Mouse (Mus musculus): Measurements from ENCODE around the gene Nxn. TPM values are rescaled to one million over a fixed set of nuclear protein-coding genes. Genes with fewer than 3 reads are reported as not detected.

The Nxn gene
- total RNA-seq, 2 experiments from 2014 or later = 3.0 to 4.5 TPM

- ATAC-seq (replicated peaks; ENCODE audit: low FRiP score, low TSS enrichment, poor library complexity, severe bottlenecking) = no peak
Observed at GRCm38 (mm10) chr11:76405626-76406264, 6.8 kb upstream of the Nxn start.

- no peak for ATAC-seq (replicated peaks; ENCODE audit: low FRiP score, low TSS enrichment, poor library complexity, severe bottlenecking)
Observed at GRCm38 (mm10) chr11:76405113-76405512, 6.2 kb upstream of the Nxn start.

DNA sequence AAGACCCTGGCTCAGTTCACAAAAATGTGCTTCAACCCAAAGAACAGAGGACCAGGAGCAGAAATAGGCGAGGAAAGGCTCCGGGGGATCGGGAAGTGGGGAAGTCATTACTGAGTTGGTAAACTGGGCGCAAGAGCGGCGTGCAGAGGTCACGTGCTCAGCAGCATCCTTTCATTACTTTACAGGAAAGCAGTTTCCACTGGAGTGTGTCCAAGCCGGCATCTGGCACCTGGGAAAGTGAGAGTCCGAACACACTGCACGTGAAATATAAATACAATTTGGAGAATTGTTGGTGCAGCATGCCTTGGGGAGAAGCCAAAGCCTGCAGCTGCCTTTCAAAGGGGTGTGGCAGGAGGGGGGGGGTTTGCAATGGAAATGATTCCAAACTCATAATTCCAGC lies 2.5 kb upstream of the Nxn start:
- ATAC-seq (replicated peaks; ENCODE audit: low FRiP score, low TSS enrichment, poor library complexity, severe bottlenecking) = no peak

DNA sequence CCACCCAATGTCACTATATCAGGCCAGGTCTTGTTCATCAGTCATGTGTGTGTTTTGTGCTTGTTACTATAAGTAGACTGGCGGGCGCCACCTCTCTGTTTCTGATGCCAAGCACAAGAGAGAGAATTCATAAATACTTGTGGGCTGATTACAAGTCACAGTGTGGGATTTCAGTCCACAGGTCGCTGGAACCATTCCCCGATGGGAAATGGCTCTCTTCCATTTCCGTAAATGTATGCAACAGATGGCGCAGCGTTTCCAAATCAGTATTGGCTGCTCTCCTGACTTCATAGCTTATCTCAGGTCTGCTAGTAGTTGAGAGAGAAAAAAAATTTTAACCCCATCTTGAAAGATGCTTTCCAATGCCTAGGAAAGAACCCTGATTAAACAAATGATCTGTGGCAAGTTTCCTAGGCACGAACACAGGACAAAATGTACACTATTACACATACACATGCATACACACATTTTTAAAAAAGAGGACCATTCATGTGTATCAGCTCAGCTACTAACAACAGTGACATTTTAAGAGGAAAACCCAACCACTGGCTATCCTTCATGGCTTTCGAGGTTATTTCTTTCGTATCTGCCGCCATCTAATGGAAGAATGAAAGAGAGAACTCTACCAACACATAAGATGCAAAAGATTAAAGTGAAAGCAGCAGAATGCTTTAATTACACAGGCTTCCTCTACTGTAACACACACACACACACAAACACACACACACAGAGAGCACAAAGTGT lies 819 bp upstream of the Nxn start:
- peak; percentile 63 for ATAC-seq (replicated peaks; ENCODE audit: low FRiP score, low TSS enrichment, poor library complexity, severe bottlenecking)

- ATAC-seq (replicated peaks; ENCODE audit: low FRiP score, low TSS enrichment, poor library complexity, severe bottlenecking) = peak; percentile 34; the same call in 1 of the 2 replicates
Observed at GRCm38 (mm10) chr11:76398312-76398797, 585 bp downstream of the Nxn start.

DNA sequence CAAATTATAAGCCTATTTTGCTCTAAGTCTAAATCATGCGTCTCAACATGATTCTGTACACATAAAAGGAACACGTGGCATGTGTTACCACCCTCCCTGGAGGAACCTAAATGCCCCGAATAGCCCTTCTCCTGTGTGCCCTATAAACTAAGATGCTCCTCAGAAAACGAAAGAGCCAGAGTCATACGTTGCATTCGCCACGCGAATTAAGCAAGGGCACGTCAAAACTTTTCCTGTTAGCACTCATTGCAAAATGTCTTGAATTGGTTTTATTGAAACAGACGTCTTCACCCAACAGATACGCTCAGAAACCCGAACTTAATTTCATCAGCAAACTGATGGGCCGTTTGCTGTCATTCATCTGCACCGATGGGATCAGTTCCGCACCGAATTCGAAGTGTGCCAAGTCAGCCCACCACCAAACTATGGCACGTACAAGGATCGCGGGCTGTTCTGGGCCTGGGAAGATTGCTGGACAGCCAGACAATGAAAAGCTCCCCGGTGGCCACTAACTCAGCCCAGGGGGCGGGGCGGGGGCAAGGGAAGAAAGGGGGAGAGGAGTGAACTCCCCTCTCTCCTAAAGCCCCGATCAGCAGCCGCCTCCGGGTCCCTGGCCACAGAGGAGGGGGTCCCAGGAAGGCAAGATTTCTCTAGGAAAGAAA lies 1.2 kb downstream of the Nxn start:
- ATAC-seq (replicated peaks; ENCODE audit: low FRiP score, low TSS enrichment, poor library complexity, severe bottlenecking) = no peak

GRCm38 (mm10) chr11:76392996-76393395 lies 5.9 kb downstream of the Nxn start:
- no peak for ATAC-seq (replicated peaks; ENCODE audit: low FRiP score, low TSS enrichment, poor library complexity, severe bottlenecking)

GRCm38 (mm10) chr11:76392532-76392931 lies 6.4 kb downstream of the Nxn start:
- no peak for ATAC-seq (replicated peaks; ENCODE audit: low FRiP score, low TSS enrichment, poor library complexity, severe bottlenecking)

- ATAC-seq (replicated peaks; ENCODE audit: low FRiP score, low TSS enrichment, poor library complexity, severe bottlenecking) = no peak
Observed at GRCm38 (mm10) chr11:76388711-76389110, 10.2 kb downstream of the Nxn start.

DNA sequence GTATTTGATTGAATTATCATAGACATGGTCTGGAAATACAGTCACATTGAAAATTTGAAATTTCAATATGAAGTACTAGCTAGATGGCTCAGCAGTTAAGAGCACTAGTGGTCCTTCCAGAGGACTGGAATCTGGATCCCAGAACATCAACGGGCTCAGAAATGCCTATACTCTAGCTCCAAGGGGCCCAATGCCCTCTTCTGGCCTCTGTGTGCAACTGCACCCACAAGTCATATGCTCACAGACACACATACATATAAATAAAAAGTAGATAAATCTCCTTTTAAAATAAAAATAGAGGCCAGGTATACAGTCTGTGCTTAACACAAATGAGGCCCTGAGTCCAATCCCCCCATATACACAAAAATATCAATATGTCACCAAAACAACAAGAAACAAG lies 11.8 kb downstream of the Nxn start:
- 0 out of 2 replicates have a peak, but pooled peaks have one; percentile 18 for ATAC-seq (replicated peaks; ENCODE audit: low FRiP score, low TSS enrichment, poor library complexity, severe bottlenecking)

- ATAC-seq (replicated peaks; ENCODE audit: low FRiP score, low TSS enrichment, poor library complexity, severe bottlenecking) = no peak
Observed at GRCm38 (mm10) chr11:76385746-76386145, 13.2 kb downstream of the Nxn start.

GRCm38 (mm10) chr11:76385017-76385416 lies 13.9 kb downstream of the Nxn start:
- ATAC-seq (replicated peaks; ENCODE audit: low FRiP score, low TSS enrichment, poor library complexity, severe bottlenecking) = no peak

DNA sequence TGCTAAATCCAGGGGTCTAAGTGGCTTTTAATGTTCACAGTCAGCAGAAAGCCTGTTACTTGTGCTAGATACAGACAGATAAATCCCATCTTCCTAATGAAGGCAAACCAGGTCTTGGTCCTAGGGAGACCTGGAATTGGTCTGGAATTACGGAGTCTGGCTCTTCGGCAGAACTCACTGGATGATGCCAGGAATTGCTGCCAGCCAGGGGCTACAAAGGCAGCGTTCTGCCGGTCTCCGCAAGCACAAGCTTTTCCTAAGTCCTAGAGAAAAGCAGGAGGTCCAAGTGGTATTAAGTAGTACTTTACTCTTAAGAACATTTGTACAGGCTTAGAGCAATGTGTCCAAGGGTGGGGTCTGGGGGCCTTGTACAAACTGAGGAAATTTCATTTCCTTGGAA lies 14.6 kb downstream of the Nxn start:
- ATAC-seq (replicated peaks; ENCODE audit: low FRiP score, low TSS enrichment, poor library complexity, severe bottlenecking) = no peak

DNA sequence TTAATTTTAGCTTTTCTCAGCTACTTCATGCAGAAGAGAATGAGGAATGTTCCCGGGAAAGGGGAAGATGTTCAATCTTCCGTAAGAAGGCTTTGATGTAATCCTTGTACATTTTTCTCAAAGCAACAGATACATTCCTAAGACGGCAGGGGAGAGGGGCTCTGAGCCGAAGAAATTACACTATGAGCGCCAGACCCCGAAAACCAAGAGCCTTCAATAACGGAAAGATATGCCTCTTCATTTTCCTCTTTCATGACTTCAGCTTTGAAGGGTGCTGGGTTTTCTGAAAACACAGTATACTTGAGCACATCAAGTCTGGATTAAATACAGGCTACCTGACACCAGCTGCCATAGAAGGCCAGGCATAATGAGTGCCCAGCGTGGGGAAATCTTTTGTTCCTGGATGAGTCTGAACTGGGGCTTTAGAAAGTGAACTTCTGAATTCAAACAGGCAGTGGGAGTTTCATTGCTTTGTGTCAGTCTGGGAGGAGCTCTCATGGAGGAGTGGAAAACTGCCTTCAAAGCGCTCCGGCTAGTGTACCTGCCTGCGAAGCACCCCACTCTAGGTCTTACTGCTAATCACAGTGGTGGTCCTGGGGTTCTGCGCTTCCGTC lies 16.1 kb downstream of the Nxn start:
- ATAC-seq (replicated peaks; ENCODE audit: low FRiP score, low TSS enrichment, poor library complexity, severe bottlenecking) = no peak

DNA sequence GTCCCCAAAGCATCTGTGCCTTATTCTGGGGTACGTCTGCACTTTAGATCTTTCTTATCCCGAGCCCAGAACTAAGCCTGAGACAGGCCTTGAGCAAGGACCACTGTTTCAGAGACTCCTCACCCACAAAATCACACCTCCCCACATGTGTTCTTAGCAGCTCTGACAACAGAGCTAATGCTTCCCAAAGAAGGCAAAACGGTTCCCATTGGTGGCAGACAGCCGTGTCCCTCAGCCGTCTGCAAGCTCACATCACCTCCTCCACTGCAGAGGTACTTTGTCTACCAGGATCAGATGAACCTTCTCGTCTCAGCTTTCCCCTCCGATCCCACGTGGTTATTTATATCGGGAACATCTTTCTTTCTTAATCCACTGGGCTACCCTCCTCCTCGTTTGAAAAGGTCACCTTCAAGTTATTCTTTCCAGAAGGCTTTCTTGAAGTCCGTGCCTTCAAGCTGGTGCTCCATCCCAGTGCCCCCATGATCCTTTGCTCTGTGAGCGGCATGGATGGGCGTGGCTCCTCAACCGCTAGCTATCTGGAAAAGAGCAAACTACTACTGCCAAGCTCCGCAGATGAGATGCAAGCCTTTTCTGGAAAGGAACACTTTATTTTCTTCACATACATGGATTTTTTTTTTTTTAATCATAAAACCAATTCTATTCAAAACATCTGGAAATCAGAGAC lies 17.6 kb downstream of the Nxn start:
- ATAC-seq (replicated peaks; ENCODE audit: low FRiP score, low TSS enrichment, poor library complexity, severe bottlenecking) = no peak

DNA sequence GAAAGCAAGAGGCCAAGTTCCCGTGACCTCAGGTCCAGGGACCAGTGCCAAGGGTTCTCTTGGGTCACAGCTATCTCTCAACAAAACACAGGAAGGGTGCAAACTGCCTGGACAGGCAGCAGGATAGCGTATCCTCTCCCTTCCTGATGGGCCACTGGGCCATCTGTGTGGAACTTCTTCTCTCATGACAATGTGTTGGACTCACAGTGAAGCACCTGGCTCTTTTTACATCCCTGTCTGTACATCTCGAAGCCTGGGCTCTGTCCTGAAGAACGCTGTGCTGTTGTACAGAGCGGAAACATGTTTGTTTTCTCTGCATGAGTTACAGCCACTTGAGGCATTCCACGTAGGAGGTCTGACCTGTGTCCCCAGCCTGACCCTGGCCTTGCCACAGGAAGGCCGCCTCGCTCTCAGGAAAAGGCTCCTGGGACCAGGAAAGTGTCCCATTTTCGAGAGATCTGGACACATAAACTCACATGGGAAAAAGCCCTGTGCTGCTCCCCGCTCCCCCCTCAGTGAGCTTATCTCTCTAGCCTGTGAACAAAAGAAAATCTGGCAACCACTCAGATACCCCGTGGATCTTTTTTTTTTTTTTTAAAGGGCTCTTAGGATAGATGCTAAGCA lies 18.9 kb downstream of the Nxn start:
- ATAC-seq (replicated peaks; ENCODE audit: low FRiP score, low TSS enrichment, poor library complexity, severe bottlenecking) = no peak

DNA sequence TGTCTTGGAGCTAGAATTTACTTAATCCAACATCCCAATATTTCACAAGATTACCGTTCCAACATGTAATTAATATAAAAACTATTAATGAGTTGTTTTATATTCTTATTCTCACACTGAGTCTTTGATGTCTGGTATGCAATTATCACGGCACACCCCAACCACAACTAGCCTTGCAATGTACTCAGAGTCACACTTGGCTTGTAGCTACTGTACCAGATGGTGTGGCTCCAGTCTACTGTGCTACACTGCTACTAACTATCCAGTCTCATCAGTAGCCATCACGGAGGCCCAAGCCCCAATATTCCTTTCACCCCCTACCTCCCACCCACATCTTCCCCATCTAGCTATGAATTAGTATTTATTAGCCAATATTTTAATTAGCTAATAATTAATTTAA lies 22.5 kb downstream of the Nxn start:
- ATAC-seq (replicated peaks; ENCODE audit: low FRiP score, low TSS enrichment, poor library complexity, severe bottlenecking) = no peak

DNA sequence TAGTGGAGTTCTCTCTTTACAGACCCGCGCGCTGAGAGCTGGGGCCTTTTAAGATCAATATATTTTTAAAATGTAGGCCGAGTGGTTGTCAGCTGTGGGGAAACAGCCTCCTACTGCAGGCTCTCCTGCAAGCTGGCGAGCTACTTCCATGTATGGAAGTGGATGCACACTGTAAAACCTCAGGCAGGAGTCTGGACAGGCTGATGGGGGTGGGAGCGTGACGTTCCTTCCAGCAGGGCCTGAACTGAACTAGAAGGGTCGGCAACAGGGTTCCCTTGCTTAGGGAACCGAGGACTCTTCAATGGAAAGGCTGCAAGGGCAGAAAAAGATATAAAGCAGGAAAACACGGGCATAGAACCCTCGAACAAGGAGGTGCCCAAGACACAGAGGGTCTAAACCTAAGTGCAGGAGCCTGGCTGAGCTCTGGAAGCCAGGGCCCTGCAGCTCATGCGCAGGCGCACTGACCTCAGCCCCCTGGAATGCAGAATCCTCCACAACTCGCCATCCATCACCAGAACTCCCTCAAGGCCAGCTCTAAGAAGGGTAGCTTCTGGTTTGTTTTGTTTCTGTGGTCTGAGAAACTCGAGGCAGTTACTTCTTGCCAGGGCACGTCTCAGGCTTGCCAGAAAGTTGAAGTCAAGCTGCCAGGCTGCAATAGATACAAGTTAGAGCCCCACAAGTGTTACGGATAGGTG lies 24.3 kb downstream of the Nxn start:
- ATAC-seq (replicated peaks; ENCODE audit: low FRiP score, low TSS enrichment, poor library complexity, severe bottlenecking) = no peak

GRCm38 (mm10) chr11:76372534-76372933 lies 26.4 kb downstream of the Nxn start:
- ATAC-seq (replicated peaks; ENCODE audit: low FRiP score, low TSS enrichment, poor library complexity, severe bottlenecking) = no peak
